Mouse (Mus musculus) neural tube, embryonic 13.5 days (tissue): Measurements from ENCODE around the gene Trdn. TPM values are rescaled to one million over a fixed set of nuclear protein-coding genes. Genes with fewer than 3 reads are reported as not detected.

Source experiments
- ATAC-seq: fragments of 200-750 bp; cut with Nextera tagmentation; 2 replicates; pipeline ENCODE4 v1.8.0; 2017; ENCODE audit warnings: low read depth, mild to moderate bottlenecking, moderate TSS enrichment, moderate library complexity
- H3K27ac ChIP-seq: fragments of 300-500 bp; sonication (generic); replicated peaks from 2 replicates; pipeline ENCODE4 v1.5.1; 2015; ENCODE audit warnings: moderate library complexity, mild to moderate bottlenecking, inconsistent platforms
- H3K27me3 ChIP-seq: fragments of 300-500 bp; sonication (generic); 2 replicates; pipeline ENCODE4 v1.6.1; 2015; ENCODE audit warnings: mild to moderate bottlenecking, inconsistent platforms
- H3K36me3 ChIP-seq: fragments of 300-500 bp; sonication (generic); 2 replicates; pipeline ENCODE4 v1.6.1; 2015; ENCODE audit warnings: mild to moderate bottlenecking, inconsistent platforms
- H3K4me1 ChIP-seq: fragments of 300-500 bp; sonication (generic); replicated peaks from 2 replicates; pipeline ENCODE4 v1.6.1; 2015; ENCODE audit warnings: inconsistent platforms
- H3K4me2 ChIP-seq: fragments of 300-500 bp; sonication (generic); 2 replicates; pipeline ENCODE4 v1.6.1; 2015; ENCODE audit warnings: inconsistent platforms, mild to moderate bottlenecking, moderate library complexity
- H3K4me3 ChIP-seq: fragments of 300-500 bp; sonication (generic); 2 replicates; pipeline ENCODE4 v1.5.1; 2015; ENCODE audit warnings: mild to moderate bottlenecking, inconsistent platforms
- H3K9ac ChIP-seq: fragments of 300-500 bp; sonication (generic); 2 replicates; pipeline ENCODE4 v1.6.1; 2015; ENCODE audit warnings: moderate library complexity, mild to moderate bottlenecking, inconsistent platforms
- H3K9me3 ChIP-seq: fragments of 300-500 bp; sonication (generic); 2 replicates; pipeline ENCODE4 v1.6.1; 2016; ENCODE audit warnings: inconsistent platforms
- WGBS: fragments of 180-500 bp; shearing (Covaris S2); methylation state at CpG from one replicate; pipeline ENCODE4 v1.1.7; 2015; 5-methylcytosine and 5-hydroxymethylcytosine counted together
- polyA plus RNA-seq: library from polyadenylated mRNA; unstranded; fragments of >200 nt; fragmentation: Nextera tagmentation; extraction: Ambion mirVana; gene quantifications from 2 replicates; pipeline ENCODE4 v1.2.1, GENCODE M21; 2015

Trdn gene
- polyA plus RNA-seq, 1 experiment from 2014 or later = 0.29 TPM

GRCm38 (mm10) chr10:33179731-33180631 is 99.6 kb downstream of the Trdn start:
- Histone ChIP-seq H3K4me2 (no peak overlapping the region), H3K27me3 (no peaks in the 10 kb centered on the region), H3K4me1 (0 out of 2 replicates have a peak, but pooled peaks cover 4% of the 10 kb centered on the region), H3K36me3 (no peaks in the 10 kb centered on the region), H3K27ac (no peak overlapping the region), H3K9me3 (no peaks in the 10 kb centered on the region), H3K9ac (no peak overlapping the region), H3K4me3 (no peak overlapping the region)
- ATAC-seq = no peak
- WGBS = 57% methylated on average over 2 of the region's 2 CpGs

- H3K27me3 ChIP-seq = no peaks in the 10 kb centered on the region
- no peaks in the 10 kb centered on the region for H3K36me3 ChIP-seq
- no peak overlapping the region for H3K27ac ChIP-seq
- no peak overlapping the region for H3K9ac ChIP-seq
- peaks cover 8% of the 10 kb centered on the region; the same call in 1 of the 2 replicates for H3K9me3 ChIP-seq
- 73% methylated on average over 1 of the region's 1 CpGs for WGBS
- no peaks in the 10 kb centered on the region for H3K4me1 ChIP-seq
- H3K4me3 ChIP-seq = no peak overlapping the region
- no peak for ATAC-seq
- H3K4me2 ChIP-seq = no peak overlapping the region
Observed at GRCm38 (mm10) chr10:33189031-33189430, 108.7 kb downstream of the Trdn start.

- no peak overlapping the region for H3K4me3 ChIP-seq
- no peak overlapping the region for H3K27ac ChIP-seq
- WGBS = 11% methylated on average over 1 of the region's 1 CpGs
- no peaks in the 10 kb centered on the region for H3K4me1 ChIP-seq
- no peak for ATAC-seq
- no peaks in the 10 kb centered on the region for H3K27me3 ChIP-seq
- H3K9ac ChIP-seq = no peak overlapping the region
- H3K4me2 ChIP-seq = no peak overlapping the region
- 0 out of 2 replicates have a peak, but pooled peaks cover 1% of the 10 kb centered on the region for H3K9me3 ChIP-seq
- no peaks in the 10 kb centered on the region for H3K36me3 ChIP-seq
Observed at GRCm38 (mm10) chr10:33195919-33196318, 115.6 kb downstream of the Trdn start.

- H3K9ac ChIP-seq = no peak overlapping the region
- no peaks in the 10 kb centered on the region for H3K4me1 ChIP-seq
- no peaks in the 10 kb centered on the region for H3K27me3 ChIP-seq
- WGBS = 53% methylated on average over 1 of the region's 1 CpGs
- H3K36me3 ChIP-seq = no peaks in the 10 kb centered on the region
- no peak overlapping the region for H3K4me2 ChIP-seq
- no peaks in the 10 kb centered on the region for H3K9me3 ChIP-seq
- ATAC-seq = no peak
- no peak overlapping the region for H3K4me3 ChIP-seq
- no peak overlapping the region for H3K27ac ChIP-seq
Observed at GRCm38 (mm10) chr10:33198257-33198656, 117.9 kb downstream of the Trdn start.

- Histone ChIP-seq H3K9ac (no peak overlapping the region), H3K36me3 (no peaks in the 10 kb centered on the region), H3K9me3 (no peaks in the 10 kb centered on the region), H3K4me2 (no peak overlapping the region), H3K27ac (no peak overlapping the region), H3K27me3 (no peaks in the 10 kb centered on the region), H3K4me1 (no peaks in the 10 kb centered on the region), H3K4me3 (no peak overlapping the region)
- no peak for ATAC-seq
- WGBS = 88% methylated on average over 1 of the region's 1 CpGs
Observed at GRCm38 (mm10) chr10:33210411-33210810, 130.1 kb downstream of the Trdn start.

- no peaks in the 10 kb centered on the region for H3K4me1 ChIP-seq
- H3K9me3 ChIP-seq = no peaks in the 10 kb centered on the region
- H3K4me3 ChIP-seq = no peak overlapping the region
- 87% methylated on average over 1 of the region's 1 CpGs for whole genome bisulfite sequencing
- no peak for ATAC-seq
- no peak overlapping the region for H3K4me2 ChIP-seq
- no peaks in the 10 kb centered on the region for H3K36me3 ChIP-seq
- H3K27ac ChIP-seq = no peak overlapping the region
- no peak overlapping the region for H3K9ac ChIP-seq
- no peaks in the 10 kb centered on the region for H3K27me3 ChIP-seq
Observed at GRCm38 (mm10) chr10:33253911-33254310, 173.6 kb downstream of the Trdn start.

- Histone ChIP-seq H3K27me3 (no peaks in the 10 kb centered on the region), H3K36me3 (no peaks in the 10 kb centered on the region), H3K27ac (no peak overlapping the region), H3K4me3 (no peak overlapping the region), H3K9me3 (no peaks in the 10 kb centered on the region), H3K4me1 (no peaks in the 10 kb centered on the region), H3K4me2 (no peak overlapping the region), H3K9ac (no peak overlapping the region)
- ATAC-seq = no peak
- WGBS = 76% methylated on average over 1 of the region's 1 CpGs
Observed at GRCm38 (mm10) chr10:33256202-33256601, 175.8 kb downstream of the Trdn start.

- Histone ChIP-seq H3K27me3 (no peaks in the 10 kb centered on the region), H3K4me3 (no peak overlapping the region), H3K36me3 (no peaks in the 10 kb centered on the region), H3K4me2 (no peak overlapping the region), H3K4me1 (no peaks in the 10 kb centered on the region), H3K9ac (no peak overlapping the region), H3K27ac (no peak overlapping the region), H3K9me3 (no peaks in the 10 kb centered on the region)
- WGBS = 29% methylated on average over 2 of the region's 2 CpGs
- no peak for ATAC-seq
Observed at GRCm38 (mm10) chr10:33304982-33305381, 224.6 kb downstream of the Trdn start.

GRCm38 (mm10) chr10:33353026-33353425 is 272.7 kb downstream of the Trdn start:
- WGBS = 93% methylated on average over 1 of the region's 1 CpGs
- Histone ChIP-seq H3K4me3 (no peak overlapping the region), H3K27me3 (no peaks in the 10 kb centered on the region), H3K4me1 (no peaks in the 10 kb centered on the region), H3K27ac (no peak overlapping the region), H3K9ac (no peak overlapping the region), H3K36me3 (no peaks in the 10 kb centered on the region), H3K9me3 (no peaks in the 10 kb centered on the region), H3K4me2 (no peak overlapping the region)
- no peak for ATAC-seq

- no peaks in the 10 kb centered on the region for H3K9me3 ChIP-seq
- ATAC-seq = no peak
- H3K4me2 ChIP-seq = no peak overlapping the region
- H3K27me3 ChIP-seq = no peaks in the 10 kb centered on the region
- H3K27ac ChIP-seq = no peak overlapping the region
- no peaks in the 10 kb centered on the region for H3K36me3 ChIP-seq
- H3K9ac ChIP-seq = no peak overlapping the region
- H3K4me3 ChIP-seq = no peak overlapping the region
- H3K4me1 ChIP-seq = no peaks in the 10 kb centered on the region
Observed at GRCm38 (mm10) chr10:33366521-33366920, 286.2 kb downstream of the Trdn start.

GRCm38 (mm10) chr10:33370534-33370933 is 290.2 kb downstream of the Trdn start:
- no peaks in the 10 kb centered on the region for H3K36me3 ChIP-seq
- no peak for ATAC-seq
- 73% methylated on average over 2 of the region's 2 CpGs for WGBS
- no peak overlapping the region for H3K4me3 ChIP-seq
- H3K9ac ChIP-seq = no peak overlapping the region
- no peak overlapping the region for H3K27ac ChIP-seq
- H3K4me2 ChIP-seq = no peak overlapping the region
- H3K4me1 ChIP-seq = no peaks in the 10 kb centered on the region
- no peaks in the 10 kb centered on the region for H3K27me3 ChIP-seq
- H3K9me3 ChIP-seq = no peaks in the 10 kb centered on the region

GRCm38 (mm10) chr10:33375474-33376029 is 295.2 kb downstream of the Trdn start:
- Histone ChIP-seq H3K9me3 (no peaks in the 10 kb centered on the region), H3K27me3 (no peaks in the 10 kb centered on the region), H3K4me2 (no peak overlapping the region), H3K4me3 (no peak overlapping the region), H3K9ac (no peak overlapping the region), H3K27ac (no peak overlapping the region), H3K4me1 (no peaks in the 10 kb centered on the region), H3K36me3 (no peaks in the 10 kb centered on the region)
- no peak for ATAC-seq
- 52% methylated on average over 2 of the region's 2 CpGs for WGBS
